Mouse (Mus musculus) cerebellum, adult 2 months (tissue): Measurements from ENCODE around the gene BC048562. TPM values are rescaled to one million over a fixed set of nuclear protein-coding genes. Genes with fewer than 3 reads are reported as not detected.

Experiments
- DNase-seq, 2 experiments: peaks; one replicate each; pipeline ENCODE4 v3.0.0; 2021
- H3K27ac ChIP-seq: fragments of 200-500 bp; 2 replicates; pipeline ENCODE4 v1.5.1; 2012; ENCODE audit warnings: low read length, control low read depth, inconsistent platforms; ENCODE audit not compliant: insufficient read depth
- H3K27me3 ChIP-seq: fragments of 200-500 bp; 2 replicates; pipeline ENCODE4 v1.6.1; 2012; ENCODE audit warnings: inconsistent platforms, mild to moderate bottlenecking, low read length, moderate library complexity; ENCODE audit not compliant: control insufficient read depth, insufficient read depth
- H3K4me1 ChIP-seq: fragments of 200-500 bp; 2 replicates; pipeline ENCODE4 v1.6.1; 2011; ENCODE audit warnings: low read length; ENCODE audit not compliant: control insufficient read depth, insufficient read depth
- H3K4me3 ChIP-seq: fragments of 200-500 bp; replicated peaks from 2 replicates; pipeline ENCODE3; 2011; ENCODE audit warnings: mild to moderate bottlenecking, low read depth, low read length, control low read depth; ENCODE audit not compliant: insufficient read depth
- CTCF ChIP-seq: fragments of 200-500 bp; IDR thresholded peaks from 2 replicates; pipeline ENCODE4 v1.5.1; 2011; ENCODE audit warnings: low read depth, mild to moderate bottlenecking, control low read depth, low read length, moderate library complexity, borderline replicate concordance; ENCODE audit not compliant: insufficient read depth
- POLR2A ChIP-seq: fragments of 200-500 bp; IDR thresholded peaks from 2 replicates; pipeline ENCODE4 v1.6.1; 2011; ENCODE audit warnings: low read length, control low read depth, borderline replicate concordance; ENCODE audit not compliant: insufficient read depth
- WGBS: fragments of 180-500 bp; shearing (Covaris S2); methylation state at CpG from one replicate; pipeline ENCODE4 v1.1.7; 2018; 5-methylcytosine and 5-hydroxymethylcytosine counted together
- polyA plus RNA-seq: library from polyadenylated mRNA; depleted of rRNA; stranded (reverse); fragments of >200 nt; gene quantifications from 2 replicates; pipeline ENCODE4 v1.2.3, GENCODE M21; 2012

The BC048562 gene
- polyA plus RNA-seq, 1 experiment = not detected

DNA sequence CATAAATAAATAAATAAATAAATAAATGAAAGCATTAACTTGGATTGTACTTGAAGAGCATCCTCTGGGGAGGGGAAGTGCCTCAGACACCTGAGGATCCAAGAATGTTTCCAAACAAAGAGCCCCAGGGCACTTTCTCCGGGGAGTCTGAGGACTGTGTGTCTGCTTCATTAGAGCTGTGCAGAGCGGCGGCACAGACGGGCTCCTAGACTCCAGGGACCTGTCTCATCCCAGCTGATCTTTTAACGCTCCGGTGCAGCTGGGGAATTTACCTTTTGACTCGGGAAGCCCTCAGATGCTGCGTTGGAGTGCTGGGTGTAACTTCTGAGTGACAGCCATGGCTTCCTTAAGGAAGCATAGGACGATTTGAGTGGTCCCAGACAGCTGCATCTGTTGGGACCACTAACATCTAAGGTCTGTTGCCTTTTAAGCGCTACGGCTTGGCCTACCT is 24.9 kb downstream of the BC048562 start, which contains the start of gene Klhdc8b:
Gene Klhdc8b, minus strand, starts transcription at position 401 of the 451 bp plus-strand sequence.
- DNase-seq = no peak
- WGBS = 17% methylated on average over 11 of the region's 11 CpGs
- Histone ChIP-seq H3K4me1 (peaks cover 3% of the 10 kb centered on the region; the same call in 1 of the 2 replicates), H3K27ac (peak within 1 kb of the TSS; percentile 36; the same call in 1 of the 2 replicates), H3K27me3 (no peaks in the 10 kb centered on the region), H3K4me3 (peak within 1 kb of the TSS; percentile 57)
- no peak for TF ChIP-seq CTCF
- TF ChIP-seq POLR2A = no peak

DNA sequence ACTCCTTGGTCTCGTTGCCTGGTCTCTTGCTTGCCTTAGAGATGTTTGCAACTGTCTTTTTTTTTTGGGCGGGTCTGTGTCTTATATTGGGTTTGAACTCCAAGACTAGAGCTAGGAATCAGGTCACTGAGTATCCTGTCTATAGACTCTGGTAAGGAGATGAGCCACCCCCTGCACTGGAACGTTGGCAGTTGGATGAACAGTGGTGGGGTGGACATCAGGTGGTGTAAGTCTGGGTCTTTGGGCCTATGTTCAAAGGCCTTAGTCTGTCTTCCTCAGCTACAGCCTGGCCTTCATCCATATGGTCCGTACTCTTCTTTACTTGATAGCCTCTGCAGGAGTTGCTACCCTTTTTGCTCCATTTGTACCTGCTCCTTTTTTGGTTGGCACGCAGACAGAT is 25.4 kb downstream of the BC048562 start:
- Histone ChIP-seq H3K4me3 (peak overlapping the region; percentile 57), H3K27me3 (no peaks in the 10 kb centered on the region), H3K27ac (no peak overlapping the region), H3K4me1 (peaks cover 3% of the 10 kb centered on the region; the same call in 1 of the 2 replicates)
- TF ChIP-seq POLR2A (no peak), CTCF (no peak)
- 48% methylated on average over 5 of the region's 5 CpGs for WGBS
- DNase-seq = no peak

DNA sequence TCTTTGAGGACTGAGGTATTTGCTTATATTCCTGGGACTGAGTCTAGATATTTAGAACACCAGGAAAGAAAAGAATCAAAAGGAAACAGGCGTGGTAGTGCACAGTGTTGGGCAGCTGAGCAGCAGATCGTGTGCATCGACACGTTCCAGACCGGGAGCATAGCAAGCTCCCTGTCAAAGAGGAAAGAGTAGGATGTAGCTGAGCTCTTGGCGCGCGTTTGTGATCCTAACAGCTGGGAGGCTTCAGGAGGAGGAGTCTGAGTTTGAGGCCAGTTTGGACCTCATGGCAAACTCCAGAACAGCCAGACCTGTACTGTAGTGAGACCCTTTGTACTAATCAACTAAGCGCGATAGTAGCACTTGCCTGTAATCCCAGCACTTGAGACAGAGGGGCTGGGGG is 25.9 kb downstream of the BC048562 start:
- Histone ChIP-seq H3K4me1 (peaks cover 3% of the 10 kb centered on the region; the same call in 1 of the 2 replicates), H3K27ac (no peak overlapping the region), H3K27me3 (no peaks in the 10 kb centered on the region), H3K4me3 (no peak overlapping the region)
- no peak for DNase-seq
- no peak for TF ChIP-seq CTCF
- no peak for TF ChIP-seq POLR2A
- 46% methylated on average over 10 of the region's 10 CpGs for WGBS

DNA sequence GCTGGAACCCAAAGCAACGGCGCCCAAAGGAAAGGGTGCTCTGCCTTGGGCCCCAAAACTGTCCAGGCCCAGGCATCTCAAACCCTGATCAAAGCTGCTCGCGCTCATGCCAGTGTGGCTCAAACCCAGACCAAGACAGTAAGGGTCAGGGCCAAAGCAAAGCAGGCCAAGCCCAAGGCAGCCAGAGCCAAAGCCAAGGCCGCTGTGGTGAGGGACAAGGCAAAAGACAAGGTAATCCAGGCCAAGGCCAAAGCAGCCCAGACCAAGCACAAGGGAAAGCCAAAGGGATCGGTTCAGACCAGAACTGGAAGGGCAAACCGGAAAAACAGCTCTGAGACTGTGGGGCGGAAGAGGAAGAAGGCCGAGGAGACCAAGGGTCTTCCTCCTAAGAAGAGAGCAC is 27.4 kb downstream of the BC048562 start:
- no peak overlapping the region for H3K4me3 ChIP-seq
- WGBS = 88% methylated on average over 9 of the region's 9 CpGs

DNA sequence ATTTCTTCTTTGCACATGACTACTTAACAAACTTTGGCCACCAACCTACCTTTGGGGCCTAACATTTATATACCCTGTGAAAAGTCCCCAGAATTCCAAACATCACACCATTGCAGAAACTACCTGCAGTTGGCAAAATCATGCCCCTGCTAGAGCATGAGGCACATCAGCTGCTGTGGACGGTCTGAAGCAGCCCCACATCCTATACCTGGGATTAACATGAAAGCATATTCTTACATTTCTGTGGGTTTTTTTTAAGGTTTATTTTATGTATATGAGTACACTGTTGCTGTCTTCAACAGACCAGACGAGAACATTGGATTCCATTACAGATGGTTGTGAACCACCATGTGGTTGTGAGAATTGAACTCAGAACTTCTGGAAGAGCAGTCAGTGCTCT is 29.9 kb downstream of the BC048562 start:
- no peak for TF ChIP-seq CTCF
- TF ChIP-seq POLR2A = no peak
- no peaks in the 10 kb centered on the region for H3K27me3 ChIP-seq
- WGBS = 98% methylated on average over 2 of the region's 2 CpGs
- DNase-seq = no peak
- H3K4me1 ChIP-seq = peaks cover 3% of the 10 kb centered on the region; the same call in 1 of the 2 replicates
- no peak overlapping the region for H3K27ac ChIP-seq
- no peak overlapping the region for H3K4me3 ChIP-seq

More for the DNA sequence above, 27.4 kb downstream of the BC048562 start:
- TF ChIP-seq CTCF (no peak), POLR2A (no peak)
- H3K27me3 ChIP-seq = no peaks in the 10 kb centered on the region
- H3K4me1 ChIP-seq = peaks cover 3% of the 10 kb centered on the region; the same call in 1 of the 2 replicates
- no peak overlapping the region for H3K27ac ChIP-seq
- no peak for DNase-seq

DNA sequence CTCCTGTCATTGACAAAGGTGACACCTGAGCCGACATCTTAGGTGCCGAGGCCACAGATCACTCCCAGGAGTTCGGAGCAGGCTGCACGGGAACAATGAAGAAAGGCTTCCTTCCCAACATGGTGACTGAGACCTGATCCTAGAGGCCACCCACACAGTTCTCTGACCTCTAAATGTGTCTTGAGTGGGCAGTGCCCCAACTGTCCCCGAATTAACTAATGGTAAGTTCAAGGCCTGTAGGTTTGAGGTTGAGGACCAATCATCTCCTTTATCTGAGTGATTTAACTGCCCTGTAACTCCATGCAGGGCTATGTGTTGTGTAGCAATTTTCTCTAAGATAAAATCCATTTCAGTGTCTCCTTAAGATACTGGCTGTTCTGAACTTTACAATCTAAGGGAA is 33.1 kb downstream of the BC048562 start:
- no peaks in the 10 kb centered on the region for H3K4me1 ChIP-seq
- H3K27me3 ChIP-seq = no peaks in the 10 kb centered on the region
- H3K4me3 ChIP-seq = no peak overlapping the region
- DNase-seq = no peak
- TF ChIP-seq POLR2A (no peak), CTCF (no peak)
- H3K27ac ChIP-seq = no peak overlapping the region
- WGBS = 83% methylated on average over 5 of the region's 5 CpGs

DNA sequence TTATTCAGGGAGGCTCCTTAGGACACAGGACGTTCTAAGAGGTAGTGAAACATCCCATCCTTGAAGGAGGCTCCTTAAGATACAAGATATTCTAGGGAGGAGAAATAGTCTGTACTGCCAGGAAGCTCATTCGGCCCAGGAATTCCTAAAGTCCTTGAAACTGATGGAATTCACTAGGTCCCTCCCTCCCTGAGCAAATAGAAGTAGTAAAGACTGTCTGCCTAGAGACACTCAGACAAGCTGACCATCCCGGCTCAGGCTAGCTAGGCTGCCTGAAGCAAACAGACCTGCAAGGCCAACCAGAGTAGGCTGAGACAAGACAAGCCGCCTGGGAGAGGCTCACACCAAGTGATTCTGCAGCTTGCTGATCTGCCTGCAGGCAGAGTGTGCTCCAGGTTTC is 33.6 kb downstream of the BC048562 start:
- 78% methylated on average over 4 of the region's 4 CpGs for WGBS
- DNase-seq = no peak
- TF ChIP-seq POLR2A = no peak
- no peak for TF ChIP-seq CTCF
- no peak overlapping the region for H3K4me3 ChIP-seq
- no peak overlapping the region for H3K27ac ChIP-seq
- no peaks in the 10 kb centered on the region for H3K4me1 ChIP-seq
- no peaks in the 10 kb centered on the region for H3K27me3 ChIP-seq

DNA sequence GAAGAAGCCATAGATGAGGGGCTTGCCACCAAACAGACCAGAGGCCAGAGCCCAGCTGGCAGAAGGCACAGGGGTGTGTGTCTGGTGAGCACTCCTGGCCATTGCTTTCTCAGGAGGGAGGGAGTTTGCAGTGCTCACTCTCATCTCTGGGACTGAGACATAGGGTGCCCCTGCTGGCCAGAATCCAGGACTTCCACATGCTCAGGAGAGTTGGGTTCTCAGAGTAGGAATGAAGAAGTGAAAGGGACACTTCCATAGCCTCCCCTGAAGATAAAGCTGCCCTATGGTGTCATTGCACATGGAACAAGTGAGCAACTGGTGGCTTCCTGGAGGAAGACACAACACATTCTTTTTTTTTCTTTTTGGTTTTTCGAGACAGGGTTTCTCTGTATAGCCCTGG is 38.2 kb downstream of the BC048562 start:
- Histone ChIP-seq H3K27me3 (no peaks in the 10 kb centered on the region), H3K27ac (no peak overlapping the region), H3K4me1 (no peaks in the 10 kb centered on the region), H3K4me3 (no peak overlapping the region)
- 32% methylated on average over 1 of the region's 1 CpGs for WGBS
- no peak for TF ChIP-seq POLR2A
- no peak for TF ChIP-seq CTCF
- no peak for DNase-seq
